Mouse (Mus musculus) megakaryocyte, embryonic 14.5 days (primary cell): ENCODE results near the gene Mcm10. TPM values are rescaled to one million over a fixed set of nuclear protein-coding genes. Genes with fewer than 3 reads are reported as not detected.

Experiments
- H3K27me3 ChIP-seq: replicated peaks from 2 replicates; pipeline ENCODE3; 2012; ENCODE audit warnings: inconsistent platforms
- H3K36me3 ChIP-seq: replicated peaks from 2 replicates; pipeline ENCODE3; 2012; ENCODE audit warnings: low read length, inconsistent platforms, mixed read lengths
- H3K4me1 ChIP-seq: 2 replicates; pipeline ENCODE4 v1.6.1; 2012; ENCODE audit warnings: inconsistent platforms
- H3K4me3 ChIP-seq: replicated peaks from 2 replicates; pipeline ENCODE3; 2012; ENCODE audit warnings: moderate library complexity, mild to moderate bottlenecking, inconsistent platforms
- H3K9me3 ChIP-seq: 2 replicates; pipeline ENCODE4 v1.6.1; 2012; ENCODE audit warnings: inconsistent platforms
- FLI1 ChIP-seq: IDR thresholded peaks from 2 replicates; pipeline ENCODE4 v1.6.1; 2012; ENCODE audit warnings: low read length, inconsistent platforms, mixed read lengths
- GATA1 ChIP-seq: IDR thresholded peaks from 3 replicates; pipeline ENCODE4 v1.6.1; 2012; ENCODE audit warnings: mixed read lengths, low read length, inconsistent platforms, borderline replicate concordance
- polyA plus RNA-seq: library from polyadenylated mRNA; stranded (reverse); fragments of >175 nt; gene quantifications from 2 replicates; pipeline ENCODE4 v1.2.3, GENCODE M21; 2012; ENCODE audit warnings: low replicate concordance; ENCODE audit not compliant: insufficient read depth

The Mcm10 gene
- 3.9 and 6.6 TPM in 2 replicates for polyA plus RNA-seq

DNA sequence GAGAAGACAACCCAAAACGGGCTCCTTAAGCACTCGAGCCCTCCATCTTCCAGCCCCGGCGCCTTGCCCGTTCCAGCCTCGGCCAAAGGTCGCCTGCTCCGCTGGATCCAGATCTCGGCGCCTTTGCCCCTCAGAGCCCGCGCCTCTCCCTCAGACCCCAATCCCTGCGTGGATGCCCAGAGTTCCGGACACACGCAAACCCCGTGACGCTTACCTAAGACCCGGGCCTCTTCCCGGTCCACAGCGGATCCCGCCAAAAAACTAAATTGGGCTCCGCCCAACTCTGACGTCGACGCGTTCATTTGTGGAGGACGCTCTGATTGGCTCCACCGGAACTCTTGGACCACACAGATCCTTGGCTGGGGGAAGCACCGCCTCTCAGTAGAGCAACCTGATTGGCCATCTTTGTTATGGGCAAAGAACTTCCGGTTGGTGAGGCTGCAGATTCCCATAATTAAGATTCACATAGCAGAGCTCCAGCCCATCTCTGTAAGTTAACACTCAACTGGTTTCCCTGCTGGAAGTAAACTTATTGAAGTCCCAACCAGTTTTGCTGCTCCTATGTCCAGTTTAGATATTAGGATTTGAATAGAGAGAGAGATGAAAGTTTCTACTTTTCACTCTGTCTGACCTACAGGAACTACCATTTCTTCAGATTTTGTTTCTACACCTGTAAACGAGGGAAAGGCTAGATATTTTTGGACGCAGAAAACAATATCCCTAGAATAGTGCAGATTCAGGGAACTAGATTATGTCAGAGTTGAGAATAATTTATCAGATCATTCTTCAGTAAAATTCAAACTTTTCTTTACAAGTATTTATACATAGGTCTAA, at the start of gene Mcm10:
TSS of gene Mcm10 (minus strand) at position 301 of the 834 bp plus-strand sequence.
- H3K4me1 ChIP-seq, result peaks cover 50% of the 10 kb centered on the region
- H3K36me3 ChIP-seq, result peaks cover 43% of the 10 kb centered on the region
- H3K4me3 ChIP-seq, result peak within 1 kb of the TSS; percentile 94
- H3K27me3 ChIP-seq, result no peaks in the 10 kb centered on the region
- no peaks in the 10 kb centered on the region for H3K9me3 ChIP-seq
- TF ChIP-seq GATA1, result no peak
- peak; percentile 44; the same call in 1 of the 2 replicates for TF ChIP-seq FLI1

DNA sequence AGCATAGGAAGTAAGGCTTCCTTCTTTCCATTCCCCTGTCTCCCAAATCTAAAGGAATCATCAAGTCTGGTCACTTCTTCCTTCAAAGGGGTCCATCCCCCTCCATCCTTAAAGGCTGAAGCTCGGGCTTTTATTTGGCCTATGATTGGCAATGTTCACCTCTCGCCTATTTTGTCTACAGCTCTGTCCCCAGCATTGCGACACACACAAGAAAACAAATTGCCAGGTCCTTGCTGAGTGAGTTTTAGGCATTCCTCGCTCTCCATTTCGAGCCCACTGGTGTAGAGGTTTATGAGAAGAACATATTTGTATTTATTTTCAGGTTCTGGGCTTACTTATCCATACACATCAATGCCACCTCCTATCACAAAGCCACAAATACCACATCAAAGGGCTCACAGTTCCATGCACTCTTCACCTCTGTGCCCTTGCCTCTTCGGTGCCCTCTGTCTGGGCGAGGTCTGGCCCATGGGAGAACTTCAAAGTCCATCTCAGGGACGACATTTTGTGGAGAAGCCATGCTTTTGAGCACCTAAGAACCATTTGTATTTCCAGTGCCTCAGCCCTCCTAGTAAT, 48.6 kb upstream of the Mcm10 start:
- H3K36me3 ChIP-seq, result peaks cover 52% of the 10 kb centered on the region
- peak overlapping the region; percentile 74 for H3K4me3 ChIP-seq
- no peak for TF ChIP-seq GATA1
- no peak for TF ChIP-seq FLI1
- no peaks in the 10 kb centered on the region for H3K9me3 ChIP-seq
- no peaks in the 10 kb centered on the region for H3K27me3 ChIP-seq
- H3K4me1 ChIP-seq, result peaks cover 74% of the 10 kb centered on the region

DNA sequence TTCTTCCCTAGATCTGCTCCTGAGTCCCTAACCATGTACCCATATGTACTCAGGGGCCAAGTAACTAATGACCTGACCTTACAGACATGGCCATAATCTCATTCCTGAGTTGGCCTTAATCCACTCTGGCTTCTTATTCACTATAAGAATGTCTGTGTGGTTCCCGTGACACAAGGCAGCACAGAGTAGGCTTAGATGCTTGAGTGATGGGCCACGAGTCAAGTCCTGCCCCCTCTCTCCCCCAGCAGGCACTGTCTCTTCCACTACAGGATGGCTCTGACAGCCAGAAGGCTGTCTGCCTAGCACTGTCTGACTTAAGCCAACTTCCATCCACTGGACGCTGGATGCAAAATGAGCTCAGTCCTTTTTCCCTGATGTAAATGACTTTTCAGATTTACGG, 47.4 kb upstream of the Mcm10 start:
- peaks cover 63% of the 10 kb centered on the region for H3K36me3 ChIP-seq
- no peak for TF ChIP-seq FLI1
- no peak for TF ChIP-seq GATA1
- peaks cover 84% of the 10 kb centered on the region for H3K4me1 ChIP-seq
- peak overlapping the region; percentile 65 for H3K4me3 ChIP-seq
- H3K27me3 ChIP-seq, result no peaks in the 10 kb centered on the region
- H3K9me3 ChIP-seq, result no peaks in the 10 kb centered on the region

DNA sequence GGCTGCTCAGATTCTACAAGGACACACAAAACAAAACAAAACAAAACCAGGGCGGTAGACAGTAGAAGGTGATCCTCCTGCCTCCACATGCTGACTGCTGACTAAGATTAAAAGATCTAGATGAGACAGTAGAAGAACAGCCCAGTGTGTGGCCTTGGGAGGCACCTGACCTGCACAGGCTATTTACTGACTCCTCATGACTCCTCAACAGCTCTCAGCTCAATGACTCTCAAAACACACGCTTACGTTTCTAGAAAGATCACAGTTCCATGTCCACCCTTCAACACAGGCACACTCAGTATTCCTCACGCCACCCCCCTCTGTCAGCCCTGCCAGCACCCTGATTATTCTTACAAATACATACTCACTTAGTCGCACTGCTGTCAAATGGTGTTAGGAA, 45.8 kb upstream of the Mcm10 start:
- peaks cover 79% of the 10 kb centered on the region for H3K36me3 ChIP-seq
- peaks cover 84% of the 10 kb centered on the region for H3K4me1 ChIP-seq
- H3K4me3 ChIP-seq, result peak overlapping the region; percentile 79
- TF ChIP-seq FLI1 (no peak), GATA1 (no peak)
- H3K27me3 ChIP-seq, result no peaks in the 10 kb centered on the region
- no peaks in the 10 kb centered on the region for H3K9me3 ChIP-seq

DNA sequence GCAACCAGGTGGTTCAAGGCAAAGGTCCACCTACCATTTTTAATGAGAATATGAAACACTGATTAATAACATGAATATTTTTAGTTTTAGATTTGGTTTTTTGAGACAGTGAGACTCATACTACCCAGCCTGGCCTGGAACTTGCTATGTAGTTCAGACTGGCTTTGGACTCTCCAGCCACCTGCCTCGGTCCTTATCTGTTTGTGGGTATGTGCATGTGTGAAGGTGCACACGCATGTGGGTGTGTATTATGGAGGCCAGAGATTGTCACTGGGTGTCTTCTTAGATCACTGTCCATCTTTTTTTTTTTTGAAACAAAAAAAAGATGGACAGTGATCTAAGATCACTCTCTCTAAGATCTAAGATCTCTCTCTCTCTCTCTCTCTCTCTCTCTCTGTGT, 38.0 kb upstream of the Mcm10 start:
- Histone ChIP-seq H3K4me1 (peaks cover 66% of the 10 kb centered on the region), H3K27me3 (no peaks in the 10 kb centered on the region), H3K4me3 (no peak overlapping the region), H3K9me3 (no peaks in the 10 kb centered on the region; the same call in 1 of the 2 replicates), H3K36me3 (peaks cover 88% of the 10 kb centered on the region)
- TF ChIP-seq GATA1 (no peak), FLI1 (no peak)

DNA sequence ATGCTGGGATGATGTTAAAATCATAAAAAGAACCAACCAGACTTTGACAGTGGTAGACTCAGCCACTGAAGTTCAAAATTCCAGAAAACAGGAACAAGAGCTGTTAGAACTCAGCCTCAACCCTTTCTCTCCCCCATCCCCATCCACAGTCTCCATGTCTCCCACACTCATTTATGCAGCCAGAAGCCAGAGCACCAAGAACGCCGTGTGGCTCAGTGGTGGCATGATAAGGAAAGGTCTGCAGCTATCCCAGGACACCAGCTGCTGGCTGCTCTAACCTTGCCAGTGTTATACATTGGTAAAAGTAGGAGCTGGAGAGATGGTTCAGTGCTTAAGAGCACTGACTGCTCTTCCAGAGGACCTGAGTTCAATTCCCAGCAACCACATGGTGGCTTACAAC, 34.4 kb upstream of the Mcm10 start:
- peaks cover 88% of the 10 kb centered on the region for H3K4me1 ChIP-seq
- H3K36me3 ChIP-seq, result peaks cover 89% of the 10 kb centered on the region
- TF ChIP-seq GATA1, result no peak
- TF ChIP-seq FLI1, result no peak
- H3K4me3 ChIP-seq, result no peak overlapping the region
- no peaks in the 10 kb centered on the region for H3K27me3 ChIP-seq
- H3K9me3 ChIP-seq, result no peaks in the 10 kb centered on the region

DNA sequence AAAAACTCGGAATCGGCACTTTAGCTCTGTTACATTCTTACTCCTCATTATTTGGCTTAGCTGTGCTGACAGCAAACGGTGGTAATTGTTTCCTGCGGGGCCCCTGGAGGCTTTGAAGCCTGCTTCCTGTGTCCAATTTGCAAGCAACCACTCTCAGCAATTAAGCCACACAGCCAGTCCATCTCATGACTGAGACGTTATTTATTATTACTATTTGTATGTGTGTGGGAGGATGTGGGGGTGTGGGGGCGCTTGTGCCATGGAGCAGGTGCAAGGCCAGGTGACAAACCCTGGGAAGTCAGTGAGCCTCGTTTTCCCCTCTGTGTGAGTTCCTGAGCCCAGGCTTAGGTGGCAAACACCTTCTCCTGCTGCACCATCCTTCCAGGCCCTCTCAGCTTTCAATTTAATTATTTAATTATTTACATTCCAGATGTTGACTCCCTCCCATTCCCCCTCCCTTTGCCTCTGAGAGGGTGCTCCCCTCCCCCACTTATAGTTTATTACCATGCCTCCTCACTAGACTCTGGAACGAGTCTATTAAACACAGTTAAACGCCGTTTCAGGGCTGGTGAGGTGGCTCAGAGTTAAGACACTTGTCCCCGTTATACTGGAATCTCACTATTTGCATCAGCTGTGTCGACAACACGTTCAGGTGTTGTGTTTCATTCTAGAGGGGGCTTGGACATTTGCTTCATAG, 32.8 kb upstream of the Mcm10 start:
- peak overlapping the region; percentile 82 for H3K4me3 ChIP-seq
- peaks cover 93% of the 10 kb centered on the region for H3K4me1 ChIP-seq
- no peaks in the 10 kb centered on the region for H3K27me3 ChIP-seq
- H3K9me3 ChIP-seq, result no peaks in the 10 kb centered on the region
- peaks cover 89% of the 10 kb centered on the region for H3K36me3 ChIP-seq
- no peak for TF ChIP-seq FLI1
- TF ChIP-seq GATA1, result no peak

DNA sequence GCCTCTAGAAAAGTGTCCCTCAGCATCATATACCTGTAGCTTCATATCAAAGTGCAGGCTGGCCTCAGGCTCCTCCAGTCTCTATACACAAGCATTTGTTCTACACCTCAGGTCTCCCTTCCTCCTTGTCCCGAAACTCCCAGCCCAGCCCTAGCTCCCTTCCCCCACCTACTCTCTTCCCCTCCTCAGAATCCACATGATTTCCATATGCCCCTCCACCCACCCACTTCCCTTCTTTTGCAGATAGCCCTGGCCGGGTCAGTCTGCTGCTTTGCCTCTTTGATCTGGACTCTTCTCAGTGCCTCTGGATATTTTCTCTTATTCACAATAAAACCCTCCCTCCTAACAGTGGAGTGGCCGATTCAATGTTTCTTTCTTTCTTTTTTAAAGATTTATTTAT, 31.7 kb upstream of the Mcm10 start:
- H3K4me1 ChIP-seq, result peaks cover 95% of the 10 kb centered on the region
- H3K4me3 ChIP-seq, result peak overlapping the region; percentile 67
- H3K36me3 ChIP-seq, result peaks cover 92% of the 10 kb centered on the region
- no peaks in the 10 kb centered on the region for H3K27me3 ChIP-seq
- H3K9me3 ChIP-seq, result no peaks in the 10 kb centered on the region
- no peak for TF ChIP-seq GATA1
- TF ChIP-seq FLI1, result no peak

DNA sequence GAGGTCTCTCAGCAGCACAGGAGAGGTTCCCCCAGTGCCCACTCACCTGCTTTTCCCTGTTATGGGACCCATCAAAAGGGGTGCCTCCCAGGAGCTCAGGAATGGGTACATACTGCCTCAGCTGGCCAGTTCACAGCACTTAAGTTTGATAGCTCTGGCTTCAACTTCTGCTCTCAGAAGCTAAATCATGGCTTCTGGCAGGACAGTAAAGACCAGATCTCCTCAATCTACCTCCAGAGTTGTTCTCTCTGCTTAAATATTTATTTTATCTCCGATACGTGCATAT, 30.8 kb upstream of the Mcm10 start:
- Histone ChIP-seq H3K27me3 (no peaks in the 10 kb centered on the region), H3K4me3 (no peak overlapping the region), H3K4me1 (peaks cover 88% of the 10 kb centered on the region), H3K36me3 (peaks cover 90% of the 10 kb centered on the region), H3K9me3 (no peaks in the 10 kb centered on the region)
- TF ChIP-seq FLI1 (no peak), GATA1 (no peak)
